22 mouse cellular contexts compared by ENCODE assay signal in the genomic region with DNA sequence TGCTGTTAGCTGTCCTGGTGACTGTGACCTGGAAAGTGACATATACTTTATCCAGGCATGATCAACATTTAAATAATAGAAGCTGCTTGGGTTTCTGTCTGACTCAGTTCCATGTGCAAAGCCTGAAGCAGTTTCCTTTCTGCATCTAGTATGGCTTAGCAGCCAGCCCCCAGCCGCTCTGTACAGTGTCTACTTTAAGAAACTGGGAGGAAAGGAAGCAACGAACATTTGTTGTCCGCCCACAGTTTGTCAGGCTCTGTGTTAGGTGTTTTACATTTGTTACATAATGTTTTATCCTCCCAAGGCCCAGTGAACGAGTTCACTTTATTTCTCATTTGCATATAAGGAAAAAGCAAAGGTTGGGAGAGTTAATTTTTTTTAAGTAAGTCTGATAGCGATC. TPM values are rescaled to one million over a fixed set of nuclear protein-coding genes. Genes with fewer than 3 reads are reported as not detected.
DNase-seq lines count a peak whose midpoint lies in the region; TF ChIP-seq lines count a peak whose summit lies in the region.
"Had no signal": no experiment of that assay in that cellular context is flagged by ENCODE, and none has a peak within 500 bp of the region (broad histone marks: within the 10 kb centered on the region; RNA-seq: fewer than 3 reads in every experiment).

No protein-coding gene starts in this region.

- H3K4me3 ChIP-seq in left cerebral cortex, adult 2 months: no peak overlapping the region
- H3K4me3 ChIP-seq: embryonic facial prominence, embryonic 15.5 days; heart, adult 2 months; hindbrain, embryonic 15.5 days; intestine, embryonic 15.5 days; midbrain, embryonic 13.5 days; neural tube, embryonic 13.5 days had no signal

- H3K27ac ChIP-seq in left cerebral cortex, adult 2 months: peak overlapping the region; percentile 82
- H3K27ac ChIP-seq: embryonic facial prominence, embryonic 15.5 days; heart, adult 2 months; hindbrain, embryonic 15.5 days; intestine, embryonic 15.5 days; midbrain, embryonic 13.5 days; neural tube, embryonic 13.5 days had no signal

- DNase-seq in layer of hippocampus, adult 11-12 months (ENCODE audit: low spot score): peak; percentile 70
- DNase-seq in layer of hippocampus, postnatal 10 days (ENCODE audit: low spot score in 2 of 2): no peak
- peak; percentile 89 to 91 for DNase-seq in frontal cortex, adult 2 months (ENCODE audit: extremely low spot score in 1 of 2, low spot score in 1 of 2)
- peak; percentile 59 to 70 for DNase-seq in left cerebral cortex, adult 2 months (ENCODE audit: extremely low spot score in 1 of 2, low spot score in 2 of 2)
- peak; percentile 78 to 86 for DNase-seq in right cerebral cortex, postnatal 10 days (ENCODE audit: low spot score in 2 of 2)
- DNase-seq in thymus, postnatal 4 days: no peak
- no peak for DNase-seq in adrenal gland, adult 8-10 months
- DNase-seq in testis, postnatal 10 days (ENCODE audit: low spot score): no peak
- DNase-seq: adrenal gland, adult 2 months; cerebellum, postnatal 10 days; forebrain, postnatal 0 days; gastrocnemius, postnatal 14 days; heart, adult 2 months; heart, postnatal 4 days; kidney, postnatal 10 days; liver; thymus, postnatal 36 days had no signal

- intact Hi-C loops in left cerebral cortex, adult 2 months (cut with DNase I): loop anchor here (1.0 kb wide), 1 partner anchor 12 kb away; no protein-coding TSS in a partner anchor

- TF ChIP-seq CTCF in left cerebral cortex, adult 2 months (IDR thresholded peaks at IDR 0.05): no peak

RNA-seq across cellular contexts. Expression of a gene that starts 16.2 kb away (rescaled TPM):
- 100 to 1,000 TPM; 222 to 228 TPM for total RNA-seq in layer of hippocampus, postnatal 10 days (2021)
- 157 and 169 TPM in 2 replicates for polyA plus RNA-seq in frontal cortex, adult 2 months (2012; rRNA removed)
- total RNA-seq in left cerebral cortex, adult 2 months (2021): 100 to 1,000 TPM; 453 to 512 TPM
- total RNA-seq in adrenal gland, adult 8-10 months (2022): 10 to 100 TPM in 2 of 4 experiments, 1 to 10 TPM in 2; 7.6 to 17.8 (median 12.5) TPM

Comparison
In these comparisons a context has a peak if more than half of its experiments do, and no peak if none do; other contexts are left out.
1. DNase-seq: peak in layer of hippocampus, adult 11-12 months (single experiment), frontal cortex, adult 2 months (2 of 2), left cerebral cortex, adult 2 months (2 of 2) and right cerebral cortex, postnatal 10 days (2 of 2); none in layer of hippocampus, postnatal 10 days (0 of 2), thymus, postnatal 4 days (single experiment), adrenal gland, adult 8-10 months (single experiment) and testis, postnatal 10 days (single experiment).
2. RNA of a gene that starts 16.2 kb away (total RNA-seq): 453 to 512 TPM in left cerebral cortex, adult 2 months and 222 to 228 TPM in layer of hippocampus, postnatal 10 days; 7.6 to 17.8 TPM in adrenal gland, adult 8-10 months; every median in the first group is over 10 times any median in the second.